Mouse (Mus musculus): Measurements from ENCODE around the gene Zfp36l2. TPM values are rescaled to one million over a fixed set of nuclear protein-coding genes. Genes with fewer than 3 reads are reported as not detected.
"Not testable (repeated sequence)": the region's sequence is repeated elsewhere in the genome, so short reads cannot be mapped to it uniquely, and the experiment has no call there.

Zfp36l2 gene
- polyA plus RNA-seq, 1 experiment from 2014 or later, result 31.2 TPM

- 54% methylated on average over 5 of the region's 5 CpGs for WGBS
- Histone ChIP-seq H3K4me2 (replicated peaks; ENCODE audit: low read depth, low read length) (no peak overlapping the region), H3K27ac (ENCODE audit: low read length) (no peak overlapping the region), H3K9ac (replicated peaks; ENCODE audit: low read depth, low read length) (no peak overlapping the region), H3K4me3 (ENCODE audit: low read depth, low read length) (no peak overlapping the region), H3K9me3 (ENCODE audit: control insufficient read depth, low read depth, low read length) (no peaks in the 10 kb centered on the region), H3K27me3 (ENCODE audit: control insufficient read depth, insufficient read depth, low read length) (no peaks in the 10 kb centered on the region), H3K4me1 (ENCODE audit: control insufficient read depth, insufficient read depth, low read length) (no peaks in the 10 kb centered on the region), H3K36me3 (ENCODE audit: control insufficient read depth, insufficient read depth, low read length) (peaks cover 21% of the 10 kb centered on the region)
- ATAC-seq (ENCODE audit: insufficient number of reproducible peaks, insufficient read depth, low FRiP score, low read depth), result no peak
These were observed 38.5 kb upstream of the Zfp36l2 start for GRCm38 (mm10) chr17:84226231-84226630.

GRCm38 (mm10) chr17:84224217-84224887 lies 36.6 kb upstream of the Zfp36l2 start:
- Histone ChIP-seq H3K4me1 (ENCODE audit: control insufficient read depth, insufficient read depth, low read length) (no peaks in the 10 kb centered on the region), H3K4me3 (ENCODE audit: low read depth, low read length) (no peak overlapping the region), H3K9ac (replicated peaks; ENCODE audit: low read depth, low read length) (no peak overlapping the region), H3K27me3 (ENCODE audit: control insufficient read depth, insufficient read depth, low read length) (no peaks in the 10 kb centered on the region), H3K36me3 (ENCODE audit: control insufficient read depth, insufficient read depth, low read length) (peaks cover 29% of the 10 kb centered on the region), H3K27ac (ENCODE audit: low read length) (no peak overlapping the region), H3K9me3 (ENCODE audit: control insufficient read depth, low read depth, low read length) (no peaks in the 10 kb centered on the region), H3K4me2 (replicated peaks; ENCODE audit: low read depth, low read length) (no peak overlapping the region)
- no peak for ATAC-seq (ENCODE audit: insufficient number of reproducible peaks, insufficient read depth, low FRiP score, low read depth)
- 63% methylated on average over 15 of the region's 15 CpGs for WGBS

- peaks cover 14% of the 10 kb centered on the region for H3K36me3 ChIP-seq (ENCODE audit: control insufficient read depth, insufficient read depth, low read length)
- ATAC-seq (ENCODE audit: insufficient number of reproducible peaks, insufficient read depth, low FRiP score, low read depth); H3K4me1 ChIP-seq (ENCODE audit: control insufficient read depth, insufficient read depth, low read length); H3K4me3 ChIP-seq (ENCODE audit: low read depth, low read length); H3K9me3 ChIP-seq (ENCODE audit: control insufficient read depth, low read depth, low read length); H3K27ac ChIP-seq (ENCODE audit: low read length); H3K9ac ChIP-seq (replicated peaks; ENCODE audit: low read depth, low read length); H3K4me2 ChIP-seq (replicated peaks; ENCODE audit: low read depth, low read length); H3K27me3 ChIP-seq (ENCODE audit: control insufficient read depth, insufficient read depth, low read length): not testable (repeated sequence)
- WGBS, result 100% methylated on average over 2 of the region's 2 CpGs
These were observed 31.1 kb upstream of the Zfp36l2 start for GRCm38 (mm10) chr17:84218841-84219240.

GRCm38 (mm10) chr17:84217696-84218095 lies 29.9 kb upstream of the Zfp36l2 start:
- Histone ChIP-seq H3K4me1 (ENCODE audit: control insufficient read depth, insufficient read depth, low read length) (no peaks in the 10 kb centered on the region), H3K27ac (ENCODE audit: low read length) (no peak overlapping the region), H3K9ac (replicated peaks; ENCODE audit: low read depth, low read length) (no peak overlapping the region), H3K36me3 (ENCODE audit: control insufficient read depth, insufficient read depth, low read length) (peaks cover 14% of the 10 kb centered on the region), H3K4me3 (ENCODE audit: low read depth, low read length) (no peak overlapping the region), H3K9me3 (ENCODE audit: control insufficient read depth, low read depth, low read length) (no peaks in the 10 kb centered on the region), H3K4me2 (replicated peaks; ENCODE audit: low read depth, low read length) (no peak overlapping the region), H3K27me3 (ENCODE audit: control insufficient read depth, insufficient read depth, low read length) (no peaks in the 10 kb centered on the region)
- ATAC-seq (ENCODE audit: insufficient number of reproducible peaks, insufficient read depth, low FRiP score, low read depth), result no peak
- WGBS, result 78% methylated on average over 3 of the region's 3 CpGs

- H3K27ac ChIP-seq (ENCODE audit: low read length), result no peak overlapping the region
- H3K27me3 ChIP-seq (ENCODE audit: control insufficient read depth, insufficient read depth, low read length), result no peaks in the 10 kb centered on the region
- no peak overlapping the region for H3K9ac ChIP-seq (replicated peaks; ENCODE audit: low read depth, low read length)
- WGBS, result 74% methylated on average over 6 of the region's 6 CpGs
- ATAC-seq (ENCODE audit: insufficient number of reproducible peaks, insufficient read depth, low FRiP score, low read depth), result no peak
- H3K4me2 ChIP-seq (replicated peaks; ENCODE audit: low read depth, low read length), result no peak overlapping the region
- H3K36me3 ChIP-seq (ENCODE audit: control insufficient read depth, insufficient read depth, low read length), result peaks cover 8% of the 10 kb centered on the region; the same call in 1 of the 2 replicates
- H3K9me3 ChIP-seq (ENCODE audit: control insufficient read depth, low read depth, low read length), result no peaks in the 10 kb centered on the region
- H3K4me1 ChIP-seq (ENCODE audit: control insufficient read depth, insufficient read depth, low read length), result no peaks in the 10 kb centered on the region
- H3K4me3 ChIP-seq (ENCODE audit: low read depth, low read length), result no peak overlapping the region
These were observed 27.7 kb upstream of the Zfp36l2 start for GRCm38 (mm10) chr17:84215264-84215960.

- no peaks in the 10 kb centered on the region for H3K27me3 ChIP-seq (ENCODE audit: control insufficient read depth, insufficient read depth, low read length)
- 61% methylated on average over 3 of the region's 3 CpGs for WGBS
- H3K9ac ChIP-seq (replicated peaks; ENCODE audit: low read depth, low read length), result no peak overlapping the region
- no peaks in the 10 kb centered on the region for H3K9me3 ChIP-seq (ENCODE audit: control insufficient read depth, low read depth, low read length)
- no peaks in the 10 kb centered on the region; the same call in 1 of the 2 replicates for H3K36me3 ChIP-seq (ENCODE audit: control insufficient read depth, insufficient read depth, low read length)
- no peak overlapping the region for H3K27ac ChIP-seq (ENCODE audit: low read length)
- no peak overlapping the region for H3K4me3 ChIP-seq (ENCODE audit: low read depth, low read length)
- no peak for ATAC-seq (ENCODE audit: insufficient number of reproducible peaks, insufficient read depth, low FRiP score, low read depth)
- H3K4me1 ChIP-seq (ENCODE audit: control insufficient read depth, insufficient read depth, low read length), result no peaks in the 10 kb centered on the region
- H3K4me2 ChIP-seq (replicated peaks; ENCODE audit: low read depth, low read length), result no peak overlapping the region
These were observed 25.7 kb upstream of the Zfp36l2 start for GRCm38 (mm10) chr17:84213464-84213863.

- Histone ChIP-seq H3K9me3 (ENCODE audit: control insufficient read depth, low read depth, low read length) (no peaks in the 10 kb centered on the region), H3K4me1 (ENCODE audit: control insufficient read depth, insufficient read depth, low read length) (peaks cover 16% of the 10 kb centered on the region), H3K4me3 (ENCODE audit: low read depth, low read length) (no peak overlapping the region), H3K27me3 (ENCODE audit: control insufficient read depth, insufficient read depth, low read length) (no peaks in the 10 kb centered on the region), H3K4me2 (replicated peaks; ENCODE audit: low read depth, low read length) (no peak overlapping the region), H3K36me3 (ENCODE audit: control insufficient read depth, insufficient read depth, low read length) (no peaks in the 10 kb centered on the region; the same call in 1 of the 2 replicates), H3K9ac (replicated peaks; ENCODE audit: low read depth, low read length) (no peak overlapping the region), H3K27ac (ENCODE audit: low read length) (no peak overlapping the region)
- 96% methylated on average over 3 of the region's 3 CpGs for WGBS
- ATAC-seq (ENCODE audit: insufficient number of reproducible peaks, insufficient read depth, low FRiP score, low read depth), result no peak
These were observed 19.9 kb upstream of the Zfp36l2 start for GRCm38 (mm10) chr17:84207611-84208010.

GRCm38 (mm10) chr17:84206239-84206638 lies 18.5 kb upstream of the Zfp36l2 start:
- no peaks in the 10 kb centered on the region for H3K9me3 ChIP-seq (ENCODE audit: control insufficient read depth, low read depth, low read length)
- no peak overlapping the region for H3K4me3 ChIP-seq (ENCODE audit: low read depth, low read length)
- ATAC-seq (ENCODE audit: insufficient number of reproducible peaks, insufficient read depth, low FRiP score, low read depth), result no peak
- WGBS, result 63% methylated on average over 3 of the region's 3 CpGs
- H3K4me1 ChIP-seq (ENCODE audit: control insufficient read depth, insufficient read depth, low read length), result peaks cover 16% of the 10 kb centered on the region
- no peak overlapping the region for H3K9ac ChIP-seq (replicated peaks; ENCODE audit: low read depth, low read length)
- H3K27me3 ChIP-seq (ENCODE audit: control insufficient read depth, insufficient read depth, low read length), result no peaks in the 10 kb centered on the region
- H3K4me2 ChIP-seq (replicated peaks; ENCODE audit: low read depth, low read length), result no peak overlapping the region
- no peaks in the 10 kb centered on the region; the same call in 1 of the 2 replicates for H3K36me3 ChIP-seq (ENCODE audit: control insufficient read depth, insufficient read depth, low read length)
- no peak overlapping the region for H3K27ac ChIP-seq (ENCODE audit: low read length)
